Mouse (Mus musculus) yolk sac, embryonic 10.5 days (tissue): ENCODE results near the gene Pick1.
"Not testable (repeated sequence)": the region's sequence is repeated elsewhere in the genome, so short reads cannot be mapped to it uniquely, and the experiment has no call there.

Experiments used
- DNase-seq: peaks from one replicate; pipeline ENCODE4 v3.0.0-alpha.2; 2017; ENCODE audit warnings: low spot score

The Pick1 gene

GRCm38 (mm10) chr15:79225780-79226179 lies 3.2 kb upstream of the Pick1 start:
- not testable (repeated sequence) for DNase-seq

- no peak for DNase-seq
Measured at GRCm38 (mm10) chr15:79235268-79235667, 6.3 kb downstream of the Pick1 start.

- DNase-seq = no peak
Measured at GRCm38 (mm10) chr15:79238036-79238435, 9.1 kb downstream of the Pick1 start.

- DNase-seq = no peak
Measured at GRCm38 (mm10) chr15:79242574-79243233, 13.7 kb downstream of the Pick1 start.

GRCm38 (mm10) chr15:79243234-79244042 lies 14.5 kb downstream of the Pick1 start:
- DNase-seq = peak; percentile 91

GRCm38 (mm10) chr15:79244071-79244893 lies 15.3 kb downstream of the Pick1 start:
- no peak for DNase-seq

GRCm38 (mm10) chr15:79245321-79245720 lies 16.3 kb downstream of the Pick1 start:
- no peak for DNase-seq

GRCm38 (mm10) chr15:79250236-79250635 lies 21.3 kb downstream of the Pick1 start:
- DNase-seq = no peak

GRCm38 (mm10) chr15:79251168-79251567 lies 22.2 kb downstream of the Pick1 start:
- no peak for DNase-seq

- no peak for DNase-seq
Measured at GRCm38 (mm10) chr15:79251781-79252491, 23.0 kb downstream of the Pick1 start.

GRCm38 (mm10) chr15:79252580-79252979 lies 23.6 kb downstream of the Pick1 start:
- DNase-seq = no peak

GRCm38 (mm10) chr15:79254661-79255060 lies 25.7 kb downstream of the Pick1 start, which contains the start of gene Slc16a8:
TSS of gene Slc16a8 (minus strand) at chr15:79254761.
- no peak for DNase-seq

GRCm38 (mm10) chr15:79258521-79258920 lies 29.5 kb downstream of the Pick1 start:
- DNase-seq = no peak

- no peak for DNase-seq
Measured at GRCm38 (mm10) chr15:79261095-79261725, 32.2 kb downstream of the Pick1 start.

- no peak for DNase-seq
Measured at GRCm38 (mm10) chr15:79261757-79262156, 32.8 kb downstream of the Pick1 start.

- no peak for DNase-seq
Measured at GRCm38 (mm10) chr15:79262375-79262774, 33.4 kb downstream of the Pick1 start.

GRCm38 (mm10) chr15:79262786-79263309 lies 33.9 kb downstream of the Pick1 start:
- DNase-seq = no peak

GRCm38 (mm10) chr15:79263726-79264125 lies 34.8 kb downstream of the Pick1 start:
- DNase-seq = no peak

- no peak for DNase-seq
Measured at GRCm38 (mm10) chr15:79265384-79265783, 36.4 kb downstream of the Pick1 start.

GRCm38 (mm10) chr15:79268521-79268920 lies 39.5 kb downstream of the Pick1 start:
- no peak for DNase-seq
